Mouse (Mus musculus) kidney, embryonic 16.5 days (tissue): Measurements from ENCODE around the gene Gm2381. TPM values are rescaled to one million over a fixed set of nuclear protein-coding genes. Genes with fewer than 3 reads are reported as not detected.
"Not testable (repeated sequence)": the region's sequence is repeated elsewhere in the genome, so short reads cannot be mapped to it uniquely, and the experiment has no call there.

ENCODE experiments used
- ATAC-seq: fragments of 200-750 bp; cut with Nextera tagmentation; 2 replicates; pipeline ENCODE4 v1.8.0; 2017; ENCODE audit warnings: moderate TSS enrichment; ENCODE audit not compliant: low FRiP score, low TSS enrichment
- H3K27ac ChIP-seq: fragments of 300-500 bp; sonication (generic); 2 replicates; pipeline ENCODE4 v1.5.1; 2014; ENCODE audit warnings: low read length
- H3K27me3 ChIP-seq: fragments of 300-500 bp; sonication (generic); 2 replicates; pipeline ENCODE4 v1.6.1; 2014; ENCODE audit warnings: low read length, control low read depth, mixed read lengths; ENCODE audit not compliant: insufficient read depth
- H3K36me3 ChIP-seq: fragments of 300-500 bp; sonication (generic); 2 replicates; pipeline ENCODE4 v1.6.1; 2014; ENCODE audit warnings: low read length, control low read depth, mixed read lengths; ENCODE audit not compliant: insufficient read depth
- H3K4me1 ChIP-seq: fragments of 300-500 bp; sonication (generic); 2 replicates; pipeline ENCODE4 v1.6.1; 2014; ENCODE audit warnings: low read length, control low read depth, mixed read lengths; ENCODE audit not compliant: insufficient read depth
- H3K4me2 ChIP-seq: fragments of 300-500 bp; sonication (generic); replicated peaks from 2 replicates; pipeline ENCODE4 v1.6.1; 2014; ENCODE audit warnings: low read depth, low read length
- H3K4me3 ChIP-seq: fragments of 300-500 bp; sonication (generic); 2 replicates; pipeline ENCODE4 v1.5.1; 2014; ENCODE audit warnings: mild to moderate bottlenecking, low read length
- H3K9ac ChIP-seq: fragments of 300-500 bp; sonication (generic); replicated peaks from 2 replicates; pipeline ENCODE4 v1.6.1; 2014; ENCODE audit warnings: low read length
- H3K9me3 ChIP-seq: fragments of 300-500 bp; sonication (generic); 2 replicates; pipeline ENCODE4 v1.6.1; 2016; ENCODE audit warnings: low read length, control low read depth
- WGBS: fragments of 180-500 bp; shearing (Covaris S2); extraction: QIAGEN DNeasy Blood & Tissue Kit; methylation state at CpG from one replicate; pipeline ENCODE4 v1.1.7; 2014; 5-methylcytosine and 5-hydroxymethylcytosine counted together
- polyA plus RNA-seq: library from polyadenylated mRNA; unstranded; fragments of >200 nt; fragmentation: Nextera tagmentation; extraction: Ambion mirVana; gene quantifications from 2 replicates; pipeline ENCODE4 v1.2.1, GENCODE M21; 2015

Gene Gm2381
- polyA plus RNA-seq, result not detected in 2 replicates

GRCm38 (mm10) chr7:42866801-42867458 is at the start of gene Gm2381:
Gene Gm2381, minus strand, starts transcription at chr7:42867234.
- not testable (repeated sequence) for H3K4me2 ChIP-seq, H3K36me3 ChIP-seq, ATAC-seq, H3K9ac ChIP-seq, H3K4me1 ChIP-seq, H3K27ac ChIP-seq, H3K9me3 ChIP-seq, H3K4me3 ChIP-seq, H3K27me3 ChIP-seq
- WGBS, result 79% methylated on average over 8 of the region's 8 CpGs

GRCm38 (mm10) chr7:42898067-42898466 is 31.0 kb upstream of the Gm2381 start:
- H3K4me3 ChIP-seq, H3K36me3 ChIP-seq, H3K4me2 ChIP-seq, ATAC-seq, H3K27ac ChIP-seq, H3K4me1 ChIP-seq, H3K27me3 ChIP-seq, H3K9ac ChIP-seq: not testable (repeated sequence)
- peaks cover 15% of the 10 kb centered on the region for H3K9me3 ChIP-seq
- WGBS, result 91% methylated on average over 2 of the region's 2 CpGs

GRCm38 (mm10) chr7:42878090-42878489 is 11.1 kb upstream of the Gm2381 start:
- no peak for ATAC-seq
- no peaks in the 10 kb centered on the region for H3K36me3 ChIP-seq

GRCm38 (mm10) chr7:42838366-42838765 is 28.7 kb downstream of the Gm2381 start:
- H3K4me1 ChIP-seq, H3K9ac ChIP-seq, H3K4me2 ChIP-seq, H3K36me3 ChIP-seq, H3K4me3 ChIP-seq, H3K27ac ChIP-seq, H3K9me3 ChIP-seq, ATAC-seq, H3K27me3 ChIP-seq: not testable (repeated sequence)

More at GRCm38 (mm10) chr7:42878090-42878489, 11.1 kb upstream of the Gm2381 start:
- H3K27ac ChIP-seq, result no peak overlapping the region
- H3K9ac ChIP-seq, result no peak overlapping the region
- H3K27me3 ChIP-seq, result no peaks in the 10 kb centered on the region
- H3K4me2 ChIP-seq, result no peak overlapping the region
- no peaks in the 10 kb centered on the region for H3K4me1 ChIP-seq
- H3K9me3 ChIP-seq, result peaks cover 5% of the 10 kb centered on the region; the same call in 1 of the 2 replicates
- WGBS, result 45% methylated on average over 23 of the region's 23 CpGs
- no peak overlapping the region for H3K4me3 ChIP-seq

GRCm38 (mm10) chr7:42832221-42832620 is 34.8 kb downstream of the Gm2381 start:
- no peak overlapping the region for H3K27ac ChIP-seq
- no peaks in the 10 kb centered on the region for H3K4me1 ChIP-seq
- H3K36me3 ChIP-seq, result no peaks in the 10 kb centered on the region
- H3K27me3 ChIP-seq, result no peaks in the 10 kb centered on the region
- no peak overlapping the region for H3K9ac ChIP-seq
- WGBS, result 78% methylated on average over 3 of the region's 3 CpGs
- no peak for ATAC-seq
- H3K9me3 ChIP-seq, result peaks cover 4% of the 10 kb centered on the region; the same call in 1 of the 2 replicates
- H3K4me3 ChIP-seq, result no peak overlapping the region
- no peak overlapping the region for H3K4me2 ChIP-seq

- not testable (repeated sequence) for H3K27ac ChIP-seq, H3K9me3 ChIP-seq, H3K4me1 ChIP-seq, H3K4me2 ChIP-seq, ATAC-seq, H3K27me3 ChIP-seq, H3K9ac ChIP-seq, H3K36me3 ChIP-seq, H3K4me3 ChIP-seq
- WGBS, result no CpG with 5 or more reads among the region's 1 CpGs
These were observed 73.6 kb downstream of the Gm2381 start, which contains the start of gene Vmn2r62 for GRCm38 (mm10) chr7:42793425-42793824. Gene Vmn2r62, minus strand, starts transcription at chr7:42793525.

Other genes starting within 250 kb of the Gm2381 start
- 4.2 and 4.5 TPM in 2 replicates for gene Zfp976, start 224.6 kb downstream of the Gm2381 start, polyA plus RNA-seq
- gene Zfp975, start 174.5 kb downstream of the Gm2381 start, polyA plus RNA-seq, result 8.7 and 9.4 TPM in 2 replicates
- gene Gm17067, start 140.2 kb downstream of the Gm2381 start, polyA plus RNA-seq, result not detected in 2 replicates
- not detected in 2 replicates for gene Vmn2r62, start 73.7 kb downstream of the Gm2381 start, polyA plus RNA-seq
- gene Vmn2r63, start 66.6 kb upstream of the Gm2381 start, polyA plus RNA-seq, result not detected in 2 replicates
- gene Gm9268, start 151.5 kb upstream of the Gm2381 start, polyA plus RNA-seq, result not detected in 2 replicates
- not detected in 2 replicates for gene Zfp936, start 247.0 kb upstream of the Gm2381 start, polyA plus RNA-seq